Mouse (Mus musculus) liver, adult 2 months (tissue): ENCODE measurements around the gene Alyref.

Source experiments
- CTCF ChIP-seq: fragments of 200-500 bp; IDR thresholded peaks from 2 replicates; pipeline ENCODE4 v1.5.1; 2011; ENCODE audit warnings: low read depth, low read length, control low read depth
- POLR2A ChIP-seq: fragments of 200-500 bp; IDR thresholded peaks from 2 replicates; pipeline ENCODE4 v1.6.1; 2011; ENCODE audit warnings: low read length, control low read depth; ENCODE audit not compliant: insufficient read depth; ENCODE audit errors: extremely low read depth

GRCm38 (mm10) chr11:120633520-120634343, 35.6 kb upstream of the Alyref start, which contains the start of gene Mafg:
- TF ChIP-seq POLR2A, result peak; percentile 60; the same call in 1 of the 2 replicates
- no peak for TF ChIP-seq CTCF
